Mouse (Mus musculus): ENCODE results near the gene Rnf182.
A peak's percentile ranks its signal among the peaks of the same experiment; 100 is the strongest.

Gene Rnf182

GRCm38 (mm10) chr13:43614667-43615066 lies 843 bp upstream of the Rnf182 start:
- DNase-seq, result no peak

DNA sequence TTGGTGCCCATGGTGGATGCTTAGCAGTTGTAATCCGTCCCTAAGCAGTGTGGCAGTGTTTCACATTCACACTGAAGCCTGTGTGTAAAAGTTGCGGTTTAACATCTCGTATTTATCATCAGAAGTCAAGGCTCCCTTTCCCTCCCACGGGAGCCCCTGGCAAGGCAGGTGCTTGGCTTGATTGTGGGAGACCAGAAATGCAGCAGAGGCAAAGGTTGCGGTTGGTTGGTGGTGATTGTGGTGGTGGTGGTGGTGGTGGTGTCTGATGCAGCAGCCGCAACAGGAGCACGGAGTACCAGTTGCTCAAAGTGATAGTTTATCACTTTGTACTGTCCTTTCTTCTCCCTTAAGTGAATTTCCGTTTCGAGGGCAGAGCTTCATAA lies 325 bp upstream of the Rnf182 start:
- DNase-seq, result no peak

GRCm38 (mm10) chr13:43616551-43616950 lies 1.0 kb downstream of the Rnf182 start:
- DNase-seq, result no peak

- no peak for DNase-seq
These were observed 4.2 kb downstream of the Rnf182 start for GRCm38 (mm10) chr13:43619550-43620175.

DNA sequence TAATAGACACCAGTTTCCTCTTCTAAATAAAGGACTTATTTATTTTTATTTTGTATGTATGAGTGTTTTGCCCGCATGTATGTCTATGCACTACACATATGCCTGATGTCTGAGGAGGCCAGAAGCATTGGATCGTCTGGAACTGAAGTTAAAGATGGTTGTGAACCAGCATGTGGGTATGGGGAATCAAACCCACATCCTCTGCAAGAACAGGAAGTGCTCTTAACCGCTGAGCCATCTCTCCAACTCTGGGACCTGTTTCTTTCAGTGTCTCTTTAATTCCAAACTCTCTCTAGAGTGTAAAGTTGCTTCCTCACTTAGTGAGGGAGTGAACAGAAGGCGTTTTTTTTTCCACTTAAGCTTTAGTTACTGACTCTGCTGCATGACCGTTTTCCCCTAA lies 12.4 kb downstream of the Rnf182 start:
- DNase-seq, result no peak

- DNase-seq, result no peak
These were observed 14.3 kb downstream of the Rnf182 start for GRCm38 (mm10) chr13:43629785-43630184.

GRCm38 (mm10) chr13:43631266-43631665 lies 15.8 kb downstream of the Rnf182 start:
- no peak for DNase-seq

DNA sequence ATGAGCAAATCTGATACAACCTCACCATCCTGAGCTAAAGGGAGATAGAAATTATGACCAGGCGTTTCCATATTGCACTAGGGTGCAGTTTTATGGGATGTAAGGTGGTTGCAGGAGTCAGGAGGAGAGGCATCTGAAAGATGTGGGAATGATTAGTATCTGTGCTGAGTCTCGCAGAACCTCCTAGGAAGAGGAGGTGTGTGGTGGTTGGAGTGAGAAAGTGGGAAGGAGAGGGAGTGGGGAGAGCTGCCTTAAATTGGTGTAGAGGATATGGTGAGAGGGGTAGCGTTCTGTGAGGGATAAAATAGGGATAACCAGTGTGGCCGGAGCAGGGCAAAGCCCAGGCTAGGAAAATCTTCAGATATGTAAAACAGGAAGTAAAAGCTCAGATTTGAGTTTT lies 17.5 kb downstream of the Rnf182 start:
- no peak for DNase-seq

- DNase-seq, result no peak
These were observed 22.2 kb downstream of the Rnf182 start for GRCm38 (mm10) chr13:43637720-43638119.

DNA sequence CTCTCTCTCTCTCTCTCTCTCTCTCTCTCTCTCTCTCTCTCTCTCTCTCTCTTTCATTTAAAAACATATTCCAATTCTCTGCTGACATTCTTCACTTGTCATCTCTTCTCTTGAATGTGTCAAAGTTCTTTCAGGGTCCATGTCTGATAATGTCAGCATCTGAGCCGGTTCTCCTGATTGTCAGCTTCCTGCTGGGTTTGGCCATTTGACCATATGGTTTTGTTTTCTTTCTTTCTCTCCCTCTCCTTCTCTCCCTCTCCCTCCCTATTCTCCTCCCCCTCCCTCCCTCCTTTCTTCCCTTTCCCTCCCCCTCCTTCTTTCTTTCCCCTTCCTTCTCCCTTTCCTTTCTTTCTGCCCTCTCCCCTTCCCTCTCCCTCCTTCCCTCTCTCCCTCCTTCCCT lies 29.5 kb downstream of the Rnf182 start:
- DNase-seq, result no peak

- DNase-seq, result no peak
These were observed 33.0 kb downstream of the Rnf182 start for GRCm38 (mm10) chr13:43648556-43648955.

DNA sequence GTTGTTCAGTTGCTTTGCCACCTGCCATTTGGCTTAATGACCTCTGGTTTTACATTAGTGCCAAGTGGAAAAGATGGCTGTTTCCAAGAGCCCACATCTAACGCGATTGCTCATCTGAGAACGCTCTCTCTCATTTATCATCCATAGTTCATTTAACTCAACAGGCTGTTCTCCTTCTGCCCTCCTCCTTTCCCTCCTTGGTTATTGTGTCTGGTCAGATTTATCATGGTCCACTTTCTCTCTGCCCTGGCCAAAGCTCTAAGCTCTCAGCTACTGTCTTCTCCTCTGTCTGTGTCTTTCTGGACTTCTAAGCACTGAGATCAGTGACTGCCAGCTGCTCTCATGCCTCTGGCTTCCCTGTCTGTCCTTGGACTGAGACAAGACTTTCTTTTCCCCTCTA lies 35.8 kb downstream of the Rnf182 start:
- DNase-seq, result no peak

DNA sequence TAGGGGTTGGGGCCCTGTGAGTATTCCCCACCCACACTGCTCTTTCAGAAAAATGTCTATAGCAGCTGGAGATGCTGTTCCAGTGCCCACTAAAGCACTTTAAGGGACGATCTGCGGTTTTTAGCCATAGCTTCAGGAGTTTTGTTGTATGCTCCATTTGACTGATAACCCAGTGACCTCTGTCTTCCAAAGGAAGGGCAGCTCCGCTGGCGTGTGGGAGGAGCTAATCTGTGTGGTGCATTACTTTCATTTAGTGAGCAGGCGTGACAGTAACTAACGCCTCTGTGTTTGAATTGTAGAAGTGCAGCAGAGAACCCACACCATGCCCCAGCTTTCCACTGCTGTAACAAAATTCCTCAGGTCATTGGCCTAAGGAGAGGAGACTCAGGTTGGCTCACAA lies 38.6 kb downstream of the Rnf182 start:
- DNase-seq, result no peak

- DNase-seq, result no peak
These were observed 47.7 kb downstream of the Rnf182 start for GRCm38 (mm10) chr13:43663225-43663624.

GRCm38 (mm10) chr13:43666130-43666529 lies 50.6 kb downstream of the Rnf182 start:
- DNase-seq, result no peak

DNA sequence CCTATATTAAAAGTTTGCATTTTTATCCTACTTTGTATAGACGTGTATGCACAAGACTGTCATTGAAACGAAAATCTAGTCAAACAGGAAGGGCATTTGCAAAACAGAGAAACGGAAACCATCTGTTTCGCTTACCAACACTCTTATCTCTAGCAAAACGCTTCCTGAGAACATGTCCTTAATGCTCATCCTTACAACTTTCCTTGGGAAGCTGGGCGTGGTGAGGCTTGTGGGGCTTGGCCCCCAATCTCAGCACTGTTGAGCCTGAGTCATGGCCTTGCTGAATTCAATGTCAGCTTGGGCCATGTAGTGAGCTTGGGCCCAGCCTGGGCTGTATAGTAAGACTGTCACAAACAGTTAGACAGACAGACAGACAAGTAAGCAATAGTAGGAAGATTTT lies 51.4 kb downstream of the Rnf182 start:
- DNase-seq, result no peak

GRCm38 (mm10) chr13:43677159-43677882 lies 61.8 kb downstream of the Rnf182 start:
- no peak for DNase-seq

- DNase-seq, result no peak
These were observed 62.4 kb downstream of the Rnf182 start for GRCm38 (mm10) chr13:43677883-43678244.

DNA sequence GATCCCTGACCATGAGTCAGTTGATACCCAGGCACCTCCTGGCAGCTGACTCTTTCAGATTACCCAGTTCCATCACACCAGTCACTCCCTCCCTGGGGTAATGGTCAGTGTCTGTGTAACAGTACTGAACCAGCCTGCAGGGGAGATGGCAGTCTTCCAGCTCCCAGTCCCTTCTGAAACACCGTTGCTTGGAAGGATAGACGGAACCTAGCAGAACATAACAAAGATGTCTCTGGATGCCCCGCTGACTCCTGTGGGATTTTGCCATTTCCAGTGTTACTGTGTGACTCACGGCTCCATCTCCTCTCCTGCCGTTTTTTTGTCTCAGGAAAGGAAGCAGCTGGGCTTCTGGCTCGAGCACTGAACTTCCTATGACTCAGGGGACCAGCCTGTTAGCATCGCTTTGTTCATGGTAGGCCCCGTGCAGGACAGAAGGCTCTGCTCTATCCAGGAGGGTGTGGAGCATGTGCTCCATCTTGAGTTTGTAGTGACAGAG lies 69.0 kb downstream of the Rnf182 start:
- DNase-seq, result peak; percentile 18

GRCm38 (mm10) chr13:43688065-43688464 lies 72.6 kb downstream of the Rnf182 start:
- no peak for DNase-seq

DNA sequence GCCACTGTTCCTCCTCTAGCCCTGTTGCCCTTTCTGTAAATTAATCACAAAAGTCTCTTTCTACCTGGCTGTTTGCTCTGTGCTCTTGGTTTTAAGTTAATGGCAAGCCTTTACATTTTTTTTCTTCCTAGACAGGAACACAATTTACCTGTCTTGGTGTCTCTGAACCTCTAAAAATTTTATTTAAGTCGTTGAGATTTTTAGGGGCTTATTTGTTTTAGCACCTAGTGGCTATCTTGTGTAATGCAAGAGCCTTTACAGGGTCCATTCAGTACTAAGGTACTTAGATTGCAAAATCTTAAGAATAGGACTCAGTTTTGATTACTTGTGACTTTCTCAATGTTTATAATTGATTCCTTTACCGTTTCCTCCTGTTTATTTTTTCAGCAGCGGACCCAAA lies 76.2 kb downstream of the Rnf182 start:
- DNase-seq, result peak; percentile 19

DNA sequence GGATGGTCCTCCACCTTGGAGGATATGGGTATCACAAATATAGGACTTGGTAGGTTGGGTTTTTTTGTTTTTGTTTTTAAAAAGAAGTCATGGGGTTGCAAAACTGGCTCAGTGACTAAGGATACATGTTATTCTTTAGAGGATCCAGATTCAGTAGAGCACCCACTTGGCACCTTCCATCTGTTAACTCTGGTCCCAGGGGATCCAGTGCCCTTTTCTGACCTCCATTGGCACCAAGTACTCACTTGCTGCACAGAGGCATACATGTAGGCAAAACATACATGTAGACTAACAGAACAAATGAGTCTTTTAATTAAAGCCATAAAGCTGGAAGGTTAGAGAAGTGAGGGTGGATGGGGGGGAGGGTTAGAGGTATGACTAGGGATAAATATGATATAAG lies 80.0 kb downstream of the Rnf182 start:
- no peak for DNase-seq

GRCm38 (mm10) chr13:43696011-43696410 lies 80.5 kb downstream of the Rnf182 start:
- no peak for DNase-seq

DNA sequence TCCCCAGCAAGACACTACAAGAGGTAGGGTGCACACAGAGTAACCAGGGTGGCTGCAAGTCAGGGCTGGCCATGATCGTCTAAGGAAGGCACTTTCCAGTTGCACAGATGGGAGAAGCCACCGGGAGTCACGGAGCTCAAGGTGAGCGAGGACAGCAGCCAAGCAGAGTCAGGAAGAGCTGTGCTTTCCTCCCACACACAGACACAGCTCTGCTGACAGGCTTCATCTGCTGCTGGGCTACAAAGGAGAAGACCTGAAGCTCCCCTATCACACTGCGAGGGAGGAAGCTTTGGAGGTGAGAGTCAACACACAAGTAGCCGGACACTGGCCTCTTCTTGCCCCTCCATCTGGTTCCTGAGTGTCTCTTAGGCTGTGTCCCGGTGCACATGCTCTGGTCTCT lies 83.0 kb downstream of the Rnf182 start:
- DNase-seq, result no peak

GRCm38 (mm10) chr13:43703471-43703870 lies 88.0 kb downstream of the Rnf182 start:
- no peak for DNase-seq
